Mouse (Mus musculus) megakaryocyte-erythroid progenitor cell, adult 5-6 weeks (primary cell): Measurements from ENCODE around the gene Mpv17. TPM values are rescaled to one million over a fixed set of nuclear protein-coding genes. Genes with fewer than 3 reads are reported as not detected.
A peak's percentile ranks its signal among the peaks of the same experiment; 100 is the strongest.

Experiments used
- ATAC-seq: replicated peaks from 2 replicates; pipeline ENCODE4 v1.8.0; 2016; ENCODE audit warnings: mild to moderate bottlenecking, inconsistent platforms; ENCODE audit not compliant: severe bottlenecking, poor library complexity, low FRiP score, low TSS enrichment
- total RNA-seq, 2 experiments: library from RNA; stranded (forward) in 1 of 2; stranded (reverse) in 1 of 2; fragments of 200-1000, 215-1000 nt in 1 of 2; fragments of >200 nt in 1 of 2; fragmentation: Nextera tagmentation in 1 of 2; gene quantifications; 2 replicates each; pipeline ENCODE4 v1.2.3; 2014 to 2017

Mpv17 gene
- total RNA-seq, 2 experiments from 2014 or later = 13.3 to 40.1 TPM

DNA sequence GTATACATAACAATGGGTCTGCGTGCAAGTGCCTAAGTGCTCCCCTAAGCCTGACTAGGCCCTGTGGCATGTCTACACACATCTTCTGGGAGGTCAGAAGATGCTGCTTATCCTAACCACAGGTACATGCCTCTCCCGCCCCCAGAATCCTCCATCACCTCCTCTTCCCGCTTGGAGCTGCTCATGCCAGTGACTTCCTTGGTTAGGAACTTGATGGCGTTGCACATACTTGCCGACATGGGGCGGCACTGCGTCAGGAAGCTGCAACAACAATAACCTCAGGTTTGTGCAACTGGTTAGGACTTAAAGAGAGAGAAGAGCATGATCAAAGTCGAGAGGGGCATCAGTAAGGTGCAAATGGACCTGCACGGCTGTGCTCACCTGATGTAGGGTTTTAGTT is 36.1 kb upstream of the Mpv17 start:
- ATAC-seq = no peak

DNA sequence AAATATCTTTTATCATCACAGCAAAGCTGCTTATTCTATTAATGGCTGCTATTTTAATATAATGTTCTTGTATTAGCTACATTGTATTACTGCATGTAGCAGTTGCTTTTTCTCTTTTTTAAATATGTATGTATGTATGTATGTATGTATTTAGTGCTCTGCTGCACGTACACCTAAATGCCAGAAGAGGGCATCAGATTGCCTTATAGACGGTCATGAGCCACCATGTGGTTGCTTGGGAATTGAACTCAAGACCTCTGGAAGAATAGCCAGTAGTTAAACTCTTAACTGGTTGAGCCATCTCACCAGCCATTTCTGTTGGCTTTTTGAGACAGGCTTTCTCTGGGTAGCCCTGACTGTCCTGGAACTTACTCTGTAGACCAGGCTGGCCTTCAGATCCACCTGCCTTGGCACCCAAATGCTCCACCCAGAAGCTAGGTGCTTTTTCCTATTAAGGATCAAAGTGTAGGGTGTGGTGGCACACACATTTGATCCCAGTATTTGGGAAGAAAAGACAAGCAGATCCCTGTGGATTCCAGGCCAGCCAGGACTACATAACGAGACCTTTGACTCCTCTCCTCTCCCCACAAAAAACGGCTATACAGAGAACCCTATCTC is 34.3 kb upstream of the Mpv17 start:
- no peak for ATAC-seq

DNA sequence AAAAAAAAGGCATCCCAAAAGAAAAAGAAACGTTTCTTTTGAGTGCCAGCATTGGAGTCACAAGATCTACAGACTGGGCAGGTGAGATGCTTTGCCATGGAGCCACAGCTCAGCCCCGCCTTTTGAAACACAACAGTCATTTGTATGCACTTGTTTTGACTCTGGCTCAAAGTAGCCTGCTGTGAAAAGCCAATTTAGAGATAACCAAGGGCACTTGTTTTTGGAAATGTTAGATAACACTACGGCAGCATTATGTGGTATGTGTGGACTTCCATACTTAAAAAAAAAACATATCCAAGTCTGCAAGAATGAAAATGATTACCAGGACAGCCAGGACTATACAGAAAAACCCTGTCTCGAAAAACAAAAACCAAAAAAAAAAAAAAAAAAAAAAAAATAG is 29.6 kb upstream of the Mpv17 start:
- ATAC-seq = peak; percentile 59

DNA sequence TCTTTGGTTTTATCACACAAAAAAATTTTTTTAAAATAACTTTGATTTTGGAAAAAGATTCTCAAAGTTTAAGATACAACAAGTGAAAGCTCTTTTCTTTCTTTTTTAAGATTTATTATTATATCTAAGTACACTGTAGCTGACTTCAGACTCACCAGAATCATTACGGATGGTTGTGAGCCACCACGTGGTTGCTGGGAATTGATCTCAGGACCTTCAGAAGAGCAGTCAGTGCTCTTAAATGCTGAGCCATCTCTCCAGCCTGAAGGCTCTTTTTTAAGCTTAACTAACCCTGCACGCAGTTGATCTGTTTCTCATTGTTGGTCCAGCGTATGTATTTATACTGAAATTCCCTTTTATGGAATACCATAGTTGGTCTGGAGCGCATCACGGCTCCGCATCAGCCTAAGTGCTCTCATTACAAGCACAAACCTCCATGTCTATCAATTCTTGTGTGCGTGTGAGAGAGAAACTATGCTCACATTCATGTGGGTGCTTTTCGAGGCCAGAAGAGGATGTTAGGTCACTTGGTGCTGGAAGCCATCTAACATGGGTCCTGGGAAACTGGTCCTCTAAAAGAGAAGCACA is 27.2 kb upstream of the Mpv17 start:
- no peak for ATAC-seq

DNA sequence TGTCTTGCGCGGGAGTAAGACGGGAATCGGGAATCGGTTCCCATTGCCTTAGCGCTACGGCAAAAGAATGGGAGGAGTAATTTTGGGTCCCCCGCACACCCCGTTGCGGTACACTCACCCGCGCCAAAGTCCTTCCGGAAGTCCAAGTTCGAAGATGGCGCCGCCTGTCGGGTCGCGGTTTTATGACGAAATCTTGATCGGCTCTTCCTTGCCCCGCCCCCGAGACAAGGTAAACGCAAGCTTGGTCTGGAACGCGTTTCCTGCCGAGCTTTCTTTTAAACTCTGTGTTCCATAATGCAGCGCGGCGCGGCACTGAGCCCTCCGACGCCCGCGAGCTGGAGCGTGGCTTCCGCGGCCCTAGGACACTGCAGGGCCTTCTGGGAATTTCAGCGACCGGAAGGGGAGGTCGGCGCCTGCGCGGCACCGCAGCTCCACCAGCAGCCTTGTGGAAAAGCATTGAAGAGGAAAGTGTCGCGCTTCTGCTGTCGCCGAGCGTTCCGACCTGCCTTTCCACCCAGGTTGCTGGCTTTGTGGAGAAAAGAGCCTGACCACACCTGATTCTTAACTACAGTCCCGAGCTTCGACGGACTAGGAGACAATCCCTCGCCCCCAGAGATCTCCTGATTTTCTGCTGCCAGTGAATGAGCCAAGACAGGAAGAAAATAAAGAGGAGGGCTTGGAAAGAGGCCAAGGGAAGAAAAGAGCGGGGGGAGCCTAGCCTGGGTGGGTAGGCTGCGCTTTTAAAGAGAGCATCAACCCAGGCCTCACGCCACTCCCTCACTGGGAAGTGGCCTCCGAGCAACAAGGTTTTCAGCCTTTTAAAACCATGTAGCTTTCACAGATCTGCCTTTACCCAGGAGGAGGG is 25.9 kb upstream of the Mpv17 start, which contains the start of the genes Gm29609 and Gtf3c2:
TSS of gene Gm29609 (minus strand) at position 146 of the 865 bp plus-strand sequence.
TSS of gene Gtf3c2 (minus strand) at position 379 of the 865 bp plus-strand sequence.
- peak; percentile 89 for ATAC-seq

DNA sequence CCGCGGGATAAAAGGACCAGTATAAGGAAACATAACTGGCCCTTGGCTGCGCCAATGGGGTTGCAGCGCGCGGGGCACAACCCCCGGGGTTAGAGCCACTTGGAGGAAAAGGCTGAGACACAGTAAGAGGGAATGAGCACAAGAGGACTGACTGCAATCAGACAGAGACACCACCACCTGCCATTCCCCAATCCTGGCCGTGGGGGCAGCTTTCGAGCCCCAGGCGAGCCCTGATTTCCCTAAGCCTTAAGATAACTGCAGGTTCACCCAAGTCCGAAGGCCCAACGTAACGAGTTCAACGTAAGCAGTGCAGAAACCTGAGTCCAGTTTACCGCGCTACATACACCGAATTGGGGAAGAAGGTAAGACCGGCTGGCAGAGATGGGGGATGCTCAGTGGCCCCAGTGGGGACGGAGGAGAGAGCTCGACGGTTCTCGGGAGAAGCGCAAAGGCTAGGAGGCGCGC is 25.3 kb upstream of the Mpv17 start:
- ATAC-seq = peak; percentile 55

DNA sequence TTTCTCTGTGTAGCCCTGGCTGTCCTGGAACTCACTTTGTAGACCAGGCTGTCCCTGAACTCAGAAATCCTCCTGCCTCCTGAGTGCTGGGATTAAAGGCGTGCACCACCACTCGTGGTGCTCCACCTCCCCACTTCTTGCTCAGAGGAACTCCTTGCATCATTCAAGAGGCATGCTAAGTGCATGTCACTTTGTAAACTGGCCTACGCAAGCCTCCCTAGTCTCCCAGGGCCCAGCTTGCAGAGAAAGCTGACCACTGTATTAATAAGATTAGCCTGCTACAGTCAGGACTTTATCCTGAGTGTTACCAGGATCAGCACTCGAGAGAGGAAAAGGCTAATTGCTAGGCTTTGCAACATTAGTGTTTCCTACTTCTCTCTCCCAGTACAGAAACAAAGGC is 14.6 kb upstream of the Mpv17 start:
- no peak for ATAC-seq

DNA sequence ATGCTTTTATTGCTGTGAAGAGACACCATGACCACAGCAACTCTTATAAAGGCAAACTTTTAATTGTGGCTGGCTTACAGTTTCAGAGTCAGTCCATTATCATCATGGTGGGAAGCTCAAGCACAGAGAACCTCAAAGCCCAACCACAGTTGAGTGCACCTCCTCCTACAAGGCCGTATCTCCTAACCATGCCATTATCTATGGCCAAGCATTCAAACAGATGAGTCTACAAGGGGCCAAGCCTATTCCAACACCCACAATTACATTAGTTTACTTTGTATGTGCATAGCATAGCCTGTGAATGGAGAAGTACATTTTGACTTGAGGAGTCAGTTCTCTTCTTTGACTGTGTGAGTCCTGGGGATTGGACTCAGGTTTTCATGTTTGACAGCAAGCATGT is 10.8 kb upstream of the Mpv17 start:
- peak; percentile 79; the same call in 1 of the 2 replicates for ATAC-seq

DNA sequence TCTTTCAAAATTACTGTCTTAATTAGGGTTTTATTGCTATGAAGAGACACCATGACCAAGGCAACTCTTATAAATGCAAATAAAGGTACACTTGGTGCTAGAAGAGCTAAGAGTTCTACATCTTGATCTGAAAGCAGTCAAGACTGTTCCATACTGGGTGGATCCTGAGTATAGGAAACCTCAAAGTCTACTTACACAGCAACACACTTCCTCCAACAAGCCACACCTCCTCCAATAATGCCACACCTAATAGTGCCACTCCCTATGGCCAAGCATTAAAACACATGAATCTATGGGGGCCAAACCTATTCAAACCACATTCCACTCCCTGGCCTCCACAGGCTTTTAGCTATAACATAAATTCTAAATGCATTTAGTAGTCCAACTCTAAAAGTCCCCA is 8.4 kb upstream of the Mpv17 start:
- ATAC-seq = no peak

DNA sequence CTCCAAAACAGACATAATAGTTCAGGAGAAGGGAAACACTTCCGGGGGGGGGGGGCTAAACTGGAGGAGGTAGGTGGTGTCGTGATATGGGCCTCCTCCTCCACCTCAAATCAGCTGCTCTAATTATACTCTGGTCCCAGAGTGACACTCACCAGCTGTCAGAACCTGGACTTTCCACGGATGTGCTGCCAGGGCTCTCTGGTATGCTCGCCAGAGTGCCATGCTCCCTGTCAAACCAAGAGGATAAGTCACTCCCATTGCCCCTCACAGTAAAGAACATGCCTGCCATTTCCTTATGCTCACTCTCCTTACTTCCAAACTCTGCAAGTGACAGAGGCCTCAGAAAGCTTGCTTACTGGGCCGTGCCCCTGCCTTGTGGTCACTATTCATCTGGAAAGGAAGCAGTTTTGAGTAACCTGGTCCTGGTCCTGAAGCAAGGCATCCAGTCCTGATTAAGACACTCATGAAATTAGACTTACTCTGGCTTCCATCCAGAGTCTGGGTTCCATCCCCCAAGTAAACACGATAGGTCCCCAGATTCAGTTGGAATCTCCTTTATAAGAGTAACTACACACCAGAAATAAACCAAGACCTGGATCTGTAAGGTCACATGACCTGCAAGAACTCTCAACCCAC is 417 bp downstream of the Mpv17 start:
- ATAC-seq = peak; percentile 5; the same call in 1 of the 2 replicates

DNA sequence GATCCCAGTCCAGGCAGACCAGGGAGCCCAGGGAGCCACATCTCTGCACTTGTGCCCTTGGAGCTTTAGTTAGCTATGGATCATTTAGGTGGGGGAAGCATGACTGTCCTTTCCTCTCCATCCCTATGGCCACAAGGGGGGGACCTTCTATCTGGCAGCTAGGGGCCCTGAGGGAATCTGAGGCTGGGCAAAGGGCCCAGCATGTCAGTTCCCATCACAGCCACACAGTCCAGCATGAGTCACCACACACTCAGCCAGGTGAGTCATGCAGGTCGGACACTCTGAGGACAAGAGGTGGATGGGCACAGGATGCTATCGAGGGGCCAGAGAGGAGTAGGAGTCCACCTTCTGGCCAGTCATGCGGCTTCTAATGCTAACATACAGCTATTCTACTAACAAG is 2.3 kb downstream of the Mpv17 start:
- ATAC-seq = no peak

DNA sequence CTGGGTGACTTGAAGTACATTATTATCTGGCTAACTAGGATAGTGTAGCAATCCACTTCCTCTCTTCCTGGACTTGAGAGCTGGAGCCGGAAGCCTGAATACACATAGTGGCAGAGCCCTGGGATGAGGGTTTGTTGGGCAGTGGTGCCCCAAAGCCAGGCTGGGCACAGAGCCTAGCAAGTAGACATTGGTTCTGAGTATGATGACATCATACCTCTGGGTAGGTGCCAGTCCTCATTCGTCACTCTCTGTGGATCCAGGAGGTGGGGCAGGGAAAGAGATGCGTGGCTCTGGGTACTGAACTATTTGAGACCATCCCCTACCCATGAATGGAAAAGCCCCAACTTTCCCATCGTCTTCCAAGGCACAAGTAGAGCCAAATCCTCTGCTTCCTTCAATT is 4.3 kb downstream of the Mpv17 start:
- ATAC-seq = no peak

DNA sequence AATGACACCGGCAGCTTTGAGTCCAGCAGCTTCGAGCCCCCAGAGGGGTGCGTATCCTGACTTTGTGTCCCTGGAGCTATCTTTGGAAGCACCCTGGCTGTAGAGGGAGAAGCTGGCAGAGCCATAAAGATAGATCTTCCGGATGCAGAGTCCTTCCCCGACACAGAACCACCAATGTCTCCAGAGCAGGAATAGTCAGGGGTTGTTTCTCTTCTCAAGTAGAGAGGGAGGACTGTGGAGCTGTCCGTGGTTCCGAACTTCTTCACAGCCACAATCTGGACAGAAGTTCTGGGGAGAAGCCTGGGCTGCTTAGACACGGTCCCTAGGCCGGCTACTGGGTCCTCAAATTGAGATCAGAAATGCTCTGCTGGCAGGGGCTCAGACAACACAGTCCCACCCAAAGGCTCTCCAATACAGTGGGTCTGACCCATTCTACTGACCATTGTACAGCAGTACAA is 15.1 kb downstream of the Mpv17 start:
- peak; percentile 24; the same call in 1 of the 2 replicates for ATAC-seq

DNA sequence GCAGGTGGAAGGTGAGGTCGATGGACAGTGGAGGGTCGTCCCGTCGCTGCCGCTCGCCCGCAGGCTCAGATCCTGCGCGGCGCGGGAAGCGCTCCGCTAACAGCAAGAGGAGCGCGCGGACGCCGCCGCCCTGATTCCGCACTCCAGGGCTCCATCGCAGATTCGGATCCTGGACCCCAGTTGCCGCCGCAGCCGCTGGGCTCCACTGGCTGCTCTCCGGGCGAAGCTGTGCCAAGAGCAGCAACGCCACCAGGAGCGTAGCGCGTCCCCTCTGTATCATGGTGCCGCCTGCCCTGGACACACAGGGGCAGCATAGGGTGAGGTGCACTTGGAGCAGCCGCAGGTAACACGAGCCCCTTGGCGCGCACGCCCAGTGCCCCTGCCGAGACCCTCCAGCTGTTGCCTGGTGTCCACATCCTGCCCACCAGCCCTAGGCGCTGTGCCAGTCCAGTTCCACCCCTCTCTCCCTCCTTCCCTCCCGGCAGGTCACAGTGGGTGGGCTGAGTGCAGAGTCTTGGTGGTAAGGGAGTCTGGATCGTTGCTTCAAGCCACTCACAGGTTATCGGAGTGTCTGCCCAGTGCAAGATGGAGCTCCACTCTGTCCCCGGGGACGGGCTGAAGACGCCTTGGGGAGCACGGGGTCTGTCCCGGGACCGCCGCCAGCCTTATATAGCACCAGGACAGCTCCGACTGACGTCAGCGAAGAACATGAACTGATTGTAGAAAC is 15.6 kb downstream of the Mpv17 start, which contains the start of gene Ucn:
TSS of gene Ucn (minus strand) at position 589 of the 727 bp plus-strand sequence.
- 0 out of 2 replicates have a peak, but pooled peaks have one; percentile 12 for ATAC-seq

DNA sequence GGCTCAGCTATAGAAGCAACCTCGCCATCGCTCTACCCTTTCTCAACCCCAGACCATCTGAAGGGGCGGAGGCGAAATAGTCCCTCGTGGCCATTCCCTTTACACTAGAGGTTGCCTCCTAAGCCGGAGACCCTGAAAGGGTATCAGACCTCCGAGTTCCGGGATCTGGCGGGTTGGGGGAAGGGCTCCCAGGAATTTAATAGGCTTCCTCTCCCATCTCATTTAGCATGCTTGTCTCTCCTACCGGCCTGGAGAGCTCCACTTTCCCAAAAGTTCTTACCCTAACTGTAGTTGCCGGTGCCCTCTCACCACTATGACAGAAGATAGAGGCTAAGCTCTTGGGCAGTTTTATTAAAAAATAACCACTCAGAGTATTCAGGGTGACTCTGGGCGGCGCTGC is 16.4 kb downstream of the Mpv17 start:
- no peak for ATAC-seq

DNA sequence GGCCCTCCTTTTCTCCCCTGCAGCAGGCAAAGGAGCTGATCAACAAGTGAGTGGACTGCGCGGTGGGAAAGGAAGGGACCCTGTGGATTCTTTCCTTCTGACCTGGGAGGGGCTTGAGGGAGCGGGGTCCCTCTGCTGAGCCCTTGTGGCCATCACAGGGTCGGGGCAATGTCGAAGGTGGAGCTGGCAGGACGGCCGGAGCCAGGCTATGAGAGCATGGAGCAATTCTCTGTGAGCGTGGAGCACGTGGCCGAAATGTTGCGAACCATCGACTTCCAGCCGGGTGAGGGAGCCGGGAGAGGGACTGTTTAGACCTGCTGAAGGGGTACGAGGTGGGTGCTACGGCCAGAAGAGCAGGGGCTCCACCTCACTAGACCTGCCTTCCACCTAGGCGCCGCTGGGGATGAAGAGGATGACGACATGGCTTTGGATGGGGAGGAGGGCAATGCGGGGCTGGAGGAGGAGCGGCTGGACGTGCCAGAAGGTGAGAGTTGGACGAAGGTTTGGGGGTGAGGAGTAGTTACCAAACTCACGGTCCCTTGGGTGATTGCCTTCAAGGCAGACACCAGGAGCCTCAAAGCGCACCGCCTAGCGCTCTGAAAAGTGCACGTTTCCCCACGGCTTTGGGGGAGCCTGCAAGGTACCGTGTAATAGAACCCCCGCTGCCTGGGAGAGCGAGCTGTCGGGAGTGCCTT is 17.2 kb downstream of the Mpv17 start:
- no peak for ATAC-seq

DNA sequence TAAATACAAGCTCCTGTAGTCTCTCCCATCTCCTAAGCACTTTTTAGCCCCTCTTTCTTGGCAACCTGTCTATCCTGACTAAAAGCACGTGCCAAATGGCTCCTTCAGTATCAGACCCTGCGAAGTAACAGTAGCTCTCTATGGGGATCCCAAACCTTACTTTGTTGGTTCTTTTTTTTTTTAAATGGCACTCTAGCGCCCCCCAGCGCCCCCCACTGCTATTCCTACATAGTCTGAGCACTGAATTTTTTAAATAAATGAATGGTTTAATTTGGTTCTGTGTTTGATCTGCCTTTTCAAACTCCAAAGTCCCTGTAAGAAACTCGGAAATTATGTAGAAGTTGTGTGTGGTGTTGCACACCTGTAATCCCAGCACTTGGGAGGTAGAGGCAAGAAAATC is 28.0 kb downstream of the Mpv17 start:
- ATAC-seq = no peak

DNA sequence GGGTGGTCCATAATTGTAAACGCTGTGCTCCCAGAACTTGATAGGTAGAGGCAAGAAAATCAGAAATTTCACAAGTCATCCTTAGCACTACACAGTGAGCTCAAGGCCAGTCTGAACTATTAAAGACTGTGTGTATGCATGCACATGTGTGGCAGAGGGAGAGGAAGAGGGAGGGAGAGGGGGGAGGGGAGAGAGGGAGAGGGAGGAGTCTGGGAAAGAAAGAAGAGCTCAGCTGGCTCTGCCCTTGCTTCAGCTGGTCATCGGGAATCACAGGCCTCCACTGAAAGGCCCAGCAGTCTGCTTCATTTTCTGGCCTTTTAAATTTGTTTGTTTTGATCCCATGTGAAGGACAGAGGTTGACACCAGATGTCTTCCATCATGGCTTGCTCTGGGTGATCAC is 30.6 kb downstream of the Mpv17 start:
- no peak for ATAC-seq
